Mouse (Mus musculus): Measurements from ENCODE around the gene Gm21704.
"Not testable (repeated sequence)": the region's sequence is repeated elsewhere in the genome, so short reads cannot be mapped to it uniquely, and the experiment has no call there.

The Gm21704 gene

GRCm38 (mm10) chrY:3410067-3410466 lies at the start of gene Gm21704, which contains the start of gene Gm21708:
Gene Gm21704, minus strand, starts transcription at chrY:3410167.
Gene Gm21708, minus strand, starts transcription at chrY:3410167.
- ATAC-seq (ENCODE audit: insufficient number of reproducible peaks, low FRiP score, low TSS enrichment) = not testable (repeated sequence)

- ATAC-seq (ENCODE audit: insufficient number of reproducible peaks, low FRiP score, low TSS enrichment) = not testable (repeated sequence)
Measured at GRCm38 (mm10) chrY:3345229-3345628, 64.7 kb downstream of the Gm21704 start, which contains the start of gene Gm21693. Gene Gm21693, minus strand, starts transcription at chrY:3345329.

DNA sequence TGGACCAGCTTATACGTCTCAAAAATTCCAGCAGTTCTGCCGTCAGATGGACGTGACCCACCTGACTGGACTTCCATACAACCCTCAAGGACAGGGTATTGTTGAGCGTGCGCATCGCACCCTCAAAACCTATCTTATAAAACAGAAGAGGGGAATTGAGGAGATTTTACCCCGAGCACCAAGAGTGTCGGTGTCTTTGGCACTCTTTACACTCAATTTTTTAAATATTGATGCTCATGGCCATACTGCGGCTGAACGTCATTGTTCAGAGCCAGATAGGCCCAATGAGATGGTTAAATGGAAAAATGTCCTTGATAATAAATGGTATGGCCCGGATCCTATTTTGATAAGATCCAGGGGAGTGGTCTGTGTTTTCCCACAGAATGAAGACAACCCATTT lies 69.3 kb downstream of the Gm21704 start:
- ATAC-seq (ENCODE audit: insufficient number of reproducible peaks, low FRiP score, low TSS enrichment) = not testable (repeated sequence)
